Mouse (Mus musculus) monocyte, adult 5-6 weeks (primary cell): ENCODE measurements around the gene Iba57. TPM values are rescaled to one million over a fixed set of nuclear protein-coding genes. Genes with fewer than 3 reads are reported as not detected.

Experiments used
- ATAC-seq: fragments of 153-309, 156-312 bp; replicated peaks from 2 replicates; pipeline ENCODE4 v1.8.0; 2017; ENCODE audit warnings: mild to moderate bottlenecking; ENCODE audit not compliant: low TSS enrichment, insufficient number of reproducible peaks, severe bottlenecking, poor library complexity, low FRiP score
- total RNA-seq: library from RNA; stranded (forward); fragments of 200-1000, 200-491, 200-594 nt; gene quantifications from 3 replicates; pipeline ENCODE4 v1.2.3, GENCODE M21; 2017

The Iba57 gene
- total RNA-seq, 1 experiment from 2014 or later: 4.1 TPM

GRCm38 (mm10) chr11:59176921-59177320 lies 13.4 kb upstream of the Iba57 start:
- ATAC-seq: no peak

GRCm38 (mm10) chr11:59176475-59176874 lies 12.9 kb upstream of the Iba57 start:
- ATAC-seq: no peak

DNA sequence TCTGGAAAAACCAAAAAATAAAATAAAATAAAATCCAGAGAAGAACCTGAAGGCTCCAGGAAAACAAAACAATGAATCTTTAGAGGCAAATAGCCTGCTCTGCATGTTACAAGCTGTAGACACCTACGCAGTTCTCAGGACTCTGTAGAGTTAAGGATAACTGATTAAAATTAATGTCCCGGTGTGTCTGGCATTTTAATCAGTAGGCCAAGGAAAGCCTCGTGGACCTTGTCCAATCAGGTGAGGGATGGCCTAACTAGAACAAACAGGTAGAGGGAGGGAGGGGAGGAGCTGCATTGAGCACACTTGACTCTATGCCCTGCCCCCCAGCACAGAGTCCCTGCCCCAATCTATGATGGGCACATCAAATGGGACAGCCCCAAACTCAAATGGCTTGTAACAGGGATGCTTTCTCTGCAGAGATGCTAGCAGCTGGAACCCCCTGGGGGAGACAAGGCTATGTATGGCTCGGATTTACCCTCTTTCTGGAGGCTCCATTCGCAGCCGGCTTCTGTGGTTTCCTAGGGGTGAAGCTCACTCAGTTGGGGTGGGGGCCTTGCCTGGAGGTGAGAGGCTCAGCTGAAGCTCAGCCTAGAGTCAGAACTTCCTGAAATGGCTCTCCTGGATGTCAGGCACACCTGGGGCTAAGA lies 10.8 kb upstream of the Iba57 start:
- ATAC-seq: no peak

- ATAC-seq: no peak
These were observed 7.0 kb upstream of the Iba57 start for GRCm38 (mm10) chr11:59170549-59170948.

DNA sequence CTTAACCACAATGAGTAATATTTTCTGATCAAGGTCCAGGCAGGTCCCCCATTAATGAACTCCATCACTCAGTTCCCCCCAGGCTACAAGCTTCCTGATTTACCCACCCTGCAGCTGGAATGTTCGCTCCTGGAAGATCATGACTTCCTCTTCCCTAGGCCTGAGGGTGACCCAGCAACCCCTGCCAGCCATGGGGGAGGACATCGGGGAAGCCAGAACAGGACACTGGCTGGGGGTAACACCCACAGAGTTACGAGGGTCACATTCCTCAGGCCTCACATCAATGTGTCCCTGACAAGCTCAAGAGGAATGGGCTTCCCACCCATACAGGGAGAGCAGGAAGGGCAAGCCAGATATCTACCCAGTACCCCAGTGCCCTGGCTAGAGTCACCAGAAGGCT lies 6.3 kb upstream of the Iba57 start:
- ATAC-seq: no peak

- ATAC-seq: no peak
These were observed 2.2 kb upstream of the Iba57 start for GRCm38 (mm10) chr11:59165616-59166241.

DNA sequence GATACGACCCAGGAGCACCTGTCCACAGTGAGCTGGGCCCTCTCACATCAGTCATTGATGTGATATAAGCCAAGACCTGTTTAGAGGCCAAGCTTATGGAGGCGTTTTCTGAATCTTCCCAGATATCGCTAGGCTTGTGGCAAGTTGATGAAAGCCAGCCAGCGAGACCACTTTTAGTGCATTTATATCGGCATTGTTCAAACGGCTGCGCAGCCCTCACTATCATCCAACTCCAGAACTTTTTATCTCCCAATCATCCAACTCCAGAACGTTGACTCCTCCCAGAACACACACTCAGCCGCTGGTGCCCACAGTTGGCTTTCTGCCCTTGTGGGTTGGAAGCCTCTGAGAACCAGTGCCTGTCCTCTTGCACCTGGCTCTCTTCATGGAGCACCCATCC lies 845 bp upstream of the Iba57 start:
- no peak for ATAC-seq

- no peak for ATAC-seq
These were observed 890 bp downstream of the Iba57 start for GRCm38 (mm10) chr11:59162443-59163254.

DNA sequence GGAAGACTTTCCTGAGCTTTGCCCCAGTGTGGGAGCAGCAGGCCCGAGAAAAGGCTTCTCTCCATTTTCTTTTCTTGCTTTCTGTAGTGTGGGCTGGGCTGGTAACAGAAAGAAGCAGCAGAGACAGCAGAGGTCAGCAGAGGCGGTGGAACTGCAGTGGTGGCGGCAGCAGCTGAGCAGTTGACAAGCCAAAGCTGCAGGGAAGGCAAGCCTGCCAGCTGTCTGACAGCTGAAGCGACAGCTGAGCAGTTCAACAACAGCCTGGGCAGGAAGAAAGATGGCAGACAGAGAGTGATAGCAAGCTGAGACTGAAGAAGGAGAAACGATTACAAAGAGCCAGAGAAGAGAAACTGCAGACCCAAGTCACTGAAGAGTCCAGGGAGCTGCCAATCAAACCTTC lies 2.1 kb downstream of the Iba57 start:
- ATAC-seq: no peak

DNA sequence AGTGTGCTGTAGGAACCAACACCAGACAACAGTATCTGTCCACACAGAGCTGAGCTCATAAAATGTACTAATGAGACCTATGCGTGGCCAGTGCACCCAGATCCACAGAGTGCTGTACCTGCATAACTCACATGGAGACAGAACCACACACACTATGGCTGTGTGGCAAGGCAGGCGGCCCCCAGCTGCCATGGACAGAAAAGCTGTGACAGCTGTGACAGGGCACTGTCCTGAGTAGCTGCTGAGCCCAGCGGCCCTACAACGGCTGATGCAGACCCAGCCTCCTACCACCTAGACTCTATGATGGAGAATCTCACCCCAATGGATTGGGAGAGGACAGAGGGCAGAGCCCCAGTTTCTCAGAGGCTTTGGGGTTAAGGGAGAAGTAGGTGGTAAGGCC lies 4.0 kb downstream of the Iba57 start:
- ATAC-seq: no peak

DNA sequence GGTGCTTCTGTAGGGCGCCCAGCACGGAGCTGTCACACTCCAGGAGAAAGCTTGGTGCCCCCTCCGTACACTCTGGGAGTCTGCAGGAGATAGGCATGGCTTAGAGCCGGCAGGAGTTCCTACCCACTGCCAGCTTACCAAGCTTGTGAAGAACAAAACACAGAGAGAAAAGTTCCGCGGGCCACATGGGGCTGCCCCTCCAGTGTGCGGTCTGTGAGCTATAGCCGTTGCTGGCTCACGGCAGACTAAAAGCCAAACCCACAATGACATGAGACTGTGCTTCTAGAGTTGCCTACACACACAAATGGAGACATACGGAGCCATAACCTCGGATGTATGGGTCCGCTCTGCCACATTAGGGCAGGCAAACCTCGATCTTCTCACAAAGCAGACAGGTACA lies 4.4 kb downstream of the Iba57 start:
- no peak for ATAC-seq

DNA sequence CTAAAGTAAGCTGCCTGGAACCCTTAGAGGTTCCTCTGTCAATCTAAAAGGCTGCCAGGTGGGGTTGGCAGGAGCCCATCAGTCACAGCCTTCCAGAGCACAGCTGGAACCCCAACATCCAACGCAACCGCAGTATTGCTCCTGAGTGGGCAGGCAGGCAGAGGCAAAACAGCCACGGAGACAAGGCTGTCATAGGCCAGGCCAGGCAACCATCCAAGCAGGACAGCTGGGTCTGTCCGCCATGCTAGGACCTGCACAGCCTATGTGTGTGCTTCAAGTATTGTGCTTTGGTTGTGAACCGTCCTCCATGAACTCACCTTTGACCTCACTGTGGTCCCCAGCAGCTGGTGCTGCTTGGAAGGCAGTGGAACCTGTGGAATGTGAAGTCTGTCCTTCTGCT lies 7.6 kb downstream of the Iba57 start:
- ATAC-seq: no peak

GRCm38 (mm10) chr11:59154220-59154619 lies 9.3 kb downstream of the Iba57 start:
- ATAC-seq: no peak

DNA sequence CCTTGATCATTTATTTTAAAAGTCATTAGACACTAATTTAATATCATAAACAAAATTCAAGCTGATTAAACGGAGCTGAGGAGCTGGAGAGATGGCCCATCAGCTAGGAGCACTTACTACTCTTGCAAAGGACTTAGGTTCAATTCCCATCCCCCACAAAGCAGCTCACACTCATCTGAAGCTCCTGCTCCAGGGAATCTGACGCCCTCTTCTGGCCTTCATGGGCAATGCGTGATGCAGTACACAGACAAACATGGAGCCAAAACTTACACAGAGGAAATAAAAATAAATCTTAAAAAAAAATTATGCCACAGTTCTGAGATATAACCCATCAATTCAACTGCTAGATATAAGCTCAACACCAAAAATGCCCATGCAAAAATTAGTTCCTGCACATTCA lies 11.8 kb downstream of the Iba57 start:
- no peak for ATAC-seq

GRCm38 (mm10) chr11:59149302-59149701 lies 14.2 kb downstream of the Iba57 start:
- ATAC-seq: no peak

- no peak for ATAC-seq
These were observed 20.6 kb downstream of the Iba57 start for GRCm38 (mm10) chr11:59142962-59143361.

DNA sequence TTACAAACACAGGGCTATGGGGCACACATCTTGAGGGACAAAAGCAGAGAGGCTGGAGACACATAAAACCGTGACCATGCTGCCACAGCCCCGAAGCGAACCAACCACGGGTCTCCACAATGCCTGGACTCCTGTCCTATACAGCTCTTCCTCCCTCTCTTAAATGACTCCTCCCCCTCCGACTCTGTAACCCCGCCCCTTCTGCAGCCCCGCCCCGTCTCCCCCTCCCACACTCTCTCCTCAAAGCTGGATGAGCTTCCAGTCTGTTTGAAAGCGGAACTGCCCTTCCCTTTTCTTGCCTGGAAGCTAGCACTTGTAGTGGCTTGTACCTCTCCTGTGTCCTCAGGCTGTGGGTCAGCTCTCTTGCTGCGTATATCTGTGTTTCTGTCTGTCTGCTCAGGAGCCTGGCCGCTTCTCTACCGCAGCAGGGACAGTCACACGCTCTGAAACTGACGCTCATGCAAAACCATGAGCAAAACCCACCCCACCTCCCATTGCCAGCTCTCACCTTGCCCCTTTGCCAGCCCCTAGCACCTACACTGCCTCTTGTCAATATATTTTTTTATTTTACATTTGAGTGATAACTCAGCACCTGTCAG lies 21.7 kb downstream of the Iba57 start:
- no peak for ATAC-seq

- no peak for ATAC-seq
These were observed 24.7 kb downstream of the Iba57 start for GRCm38 (mm10) chr11:59138537-59139486.
